Mouse (Mus musculus): ENCODE results near the gene Tceal7.
"Not testable (repeated sequence)": the region's sequence is repeated elsewhere in the genome, so short reads cannot be mapped to it uniquely, and the experiment has no call there.

Tceal7 gene

DNA sequence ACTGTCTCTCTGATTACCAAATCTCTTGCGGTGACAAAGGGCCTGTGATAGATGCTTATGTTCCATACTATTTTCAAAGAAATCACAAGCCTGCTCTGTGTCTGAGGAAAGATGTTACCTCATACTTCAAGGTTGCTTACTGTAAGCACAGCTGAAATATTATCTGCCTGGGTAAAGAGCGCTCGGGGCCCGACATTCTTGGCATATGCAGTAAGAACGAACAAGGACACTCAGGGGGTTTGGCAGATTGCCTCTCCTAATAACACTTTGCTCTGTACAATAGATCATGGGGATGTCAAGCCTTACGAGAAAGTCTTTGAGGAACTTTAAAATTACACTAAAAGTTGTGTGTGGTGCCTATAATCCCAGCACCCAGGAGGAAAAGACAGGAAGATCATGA lies 34.2 kb downstream of the Tceal7 start:
- DNase-seq (ENCODE audit: low spot score in 2 of 2): no peak

DNA sequence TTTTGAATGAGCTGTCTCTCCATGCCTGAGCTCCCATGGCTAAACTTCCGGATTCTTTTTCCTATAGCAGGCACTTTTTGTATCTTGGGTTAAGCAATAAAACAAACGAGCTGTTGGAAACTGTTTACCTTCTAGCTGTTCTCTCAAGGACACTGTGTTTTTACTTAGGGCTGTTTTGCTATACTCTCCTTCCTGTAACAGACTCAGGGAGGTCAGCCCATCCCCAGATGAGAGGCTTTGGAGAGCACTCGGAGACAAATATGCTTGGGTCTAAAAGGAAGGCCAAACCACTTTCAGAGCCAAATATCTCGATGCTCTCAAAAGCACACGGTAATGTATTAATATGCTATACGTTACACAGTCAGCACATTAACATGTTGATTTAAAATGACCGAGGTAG lies 35.1 kb downstream of the Tceal7 start:
- DNase-seq (ENCODE audit: low spot score in 2 of 2): no peak

DNA sequence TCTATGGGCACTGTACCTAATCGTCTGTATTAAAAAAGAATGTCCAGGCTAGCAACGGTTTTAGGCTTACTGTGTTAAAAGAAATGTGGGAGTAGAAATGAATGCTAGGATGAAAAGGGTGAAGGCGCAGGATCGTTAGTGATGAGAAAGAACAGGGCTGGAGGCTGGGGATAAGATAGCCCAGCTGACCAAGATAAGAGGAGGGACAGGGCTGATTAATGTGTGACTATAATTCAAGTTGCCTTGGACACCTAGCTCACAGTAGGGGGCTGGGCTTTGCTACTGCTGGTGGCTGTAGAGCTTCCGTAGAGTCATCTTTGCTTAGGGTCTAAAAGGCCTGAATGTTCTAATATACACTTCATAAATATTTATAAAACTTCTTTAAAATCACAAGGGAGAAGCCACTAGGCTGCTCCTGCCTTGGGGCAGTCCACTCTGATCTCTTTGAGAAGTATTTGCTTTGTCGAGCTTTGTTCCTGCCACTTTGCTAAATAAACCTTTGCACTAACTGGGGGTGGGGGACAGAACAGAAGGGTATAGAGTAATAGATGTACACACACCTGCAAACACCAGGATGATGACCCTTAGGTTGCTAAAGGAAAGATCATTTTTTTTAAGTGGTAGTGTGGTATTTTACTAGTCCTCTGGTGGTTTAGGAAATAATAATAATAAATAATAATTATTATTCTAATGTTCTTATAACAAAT lies 37.6 kb downstream of the Tceal7 start:
- DNase-seq (ENCODE audit: low spot score in 2 of 2): no peak

DNA sequence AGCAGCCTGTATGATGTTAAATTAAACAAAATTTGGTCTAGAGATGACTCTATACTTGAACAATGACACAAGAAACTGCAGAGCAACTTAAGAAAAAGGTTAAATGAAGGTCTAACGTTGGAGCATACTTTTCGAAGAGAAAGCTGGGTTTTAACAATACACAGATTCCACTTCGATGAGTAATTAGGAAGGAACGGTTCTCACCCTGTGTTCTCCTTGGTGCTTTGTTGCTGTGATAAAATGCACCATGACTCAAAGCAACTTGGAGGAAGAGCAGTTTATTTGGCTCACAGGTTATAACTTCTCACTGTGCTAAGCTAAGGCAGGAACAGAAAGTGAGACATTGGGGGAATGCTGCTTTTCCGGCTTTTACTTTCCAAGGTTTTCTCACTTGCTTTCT lies 53.1 kb downstream of the Tceal7 start:
- no peak for DNase-seq (ENCODE audit: low spot score in 2 of 2)

DNA sequence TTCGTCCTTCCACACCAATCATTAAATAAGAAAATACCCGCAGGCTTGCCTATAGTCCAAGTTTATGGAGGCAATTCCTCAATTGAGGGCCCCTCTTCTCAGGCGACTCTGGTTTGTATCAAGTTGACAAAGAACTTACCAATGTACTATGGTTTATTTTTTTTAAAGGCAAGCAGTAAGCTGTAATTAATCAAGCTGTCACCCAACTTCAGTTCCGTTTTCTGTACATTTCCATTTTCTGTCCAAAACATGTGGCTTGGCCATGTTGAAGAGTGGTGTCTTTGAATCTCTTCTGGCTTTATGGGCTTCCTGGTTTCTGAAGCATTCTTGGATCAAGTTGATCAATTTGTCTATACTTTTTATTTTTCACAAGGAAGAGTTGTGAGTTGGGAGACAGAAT lies 53.6 kb downstream of the Tceal7 start:
- DNase-seq (ENCODE audit: low spot score in 2 of 2): no peak

DNA sequence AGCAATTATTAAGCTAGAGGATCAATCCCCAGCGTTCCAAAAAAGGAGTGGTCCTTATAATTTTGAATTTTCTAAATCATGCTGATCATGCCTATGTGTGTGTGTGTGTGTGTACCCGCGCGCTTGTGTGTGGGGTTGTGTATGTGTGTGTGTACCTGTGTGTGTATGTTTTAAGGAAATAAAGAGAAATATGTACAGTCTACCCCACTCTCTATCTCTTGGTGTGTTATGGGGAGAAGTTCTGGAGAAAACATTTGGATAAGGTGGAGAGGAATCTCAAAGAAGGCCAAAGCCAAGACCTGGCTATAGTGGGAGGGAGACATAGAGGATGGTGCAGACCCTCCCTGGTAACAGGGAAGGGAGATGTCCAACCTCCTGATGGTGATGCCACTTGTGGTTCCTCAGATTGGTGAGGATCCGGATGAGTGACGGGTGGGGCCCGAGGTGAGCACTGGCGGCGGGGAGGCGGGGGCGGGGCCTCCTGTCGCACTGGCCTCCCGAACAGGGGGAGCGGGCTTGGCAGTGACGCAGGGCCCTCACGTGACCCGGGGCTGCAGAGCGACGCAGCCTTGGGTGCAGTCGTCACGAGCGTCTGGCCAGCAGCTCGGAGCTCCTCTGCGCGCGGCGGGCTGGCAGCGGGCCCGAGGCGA lies 55.3 kb downstream of the Tceal7 start, which contains the start of gene Bex3:
Gene Bex3, plus strand, starts transcription at position 511 of the 650 bp plus-strand sequence.
- DNase-seq (ENCODE audit: low spot score in 2 of 2): peak; percentile 49 to 57

DNA sequence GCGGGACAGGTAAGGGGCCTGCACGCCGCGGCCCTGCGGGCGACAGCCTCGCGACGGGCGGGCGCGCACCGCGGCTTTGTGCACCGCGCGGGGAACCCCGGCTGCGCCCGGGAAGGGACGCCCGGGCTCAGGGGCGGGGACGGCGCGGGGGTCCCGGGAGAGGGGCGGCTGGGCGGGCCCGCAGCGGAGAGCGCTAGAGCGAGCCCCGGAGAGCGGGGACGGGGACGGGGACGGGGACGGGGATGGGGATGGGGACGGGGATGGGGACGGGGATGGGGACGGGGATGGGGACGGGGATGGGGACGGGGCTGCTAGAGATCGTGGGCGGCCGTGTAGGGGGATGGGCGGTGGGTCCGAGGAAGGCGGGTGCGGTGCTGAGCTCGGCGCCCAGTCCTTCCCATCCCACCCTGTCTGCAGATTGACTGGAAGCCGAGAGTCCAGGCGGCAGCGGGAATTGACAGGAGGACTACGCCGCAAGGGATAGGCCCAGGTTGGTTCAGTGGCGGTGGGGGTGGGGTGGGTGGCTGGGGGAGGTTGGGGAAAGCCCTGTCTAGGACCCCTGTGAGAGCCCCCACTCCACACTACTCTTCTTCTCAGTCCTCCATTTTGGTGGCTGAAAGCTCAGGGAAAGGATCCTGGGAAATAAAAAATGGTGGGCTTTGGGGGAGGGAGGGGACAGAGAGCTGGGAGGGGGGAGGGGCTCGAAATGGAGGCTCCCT lies 56.0 kb downstream of the Tceal7 start:
- DNase-seq (ENCODE audit: low spot score in 2 of 2): not testable (repeated sequence)

DNA sequence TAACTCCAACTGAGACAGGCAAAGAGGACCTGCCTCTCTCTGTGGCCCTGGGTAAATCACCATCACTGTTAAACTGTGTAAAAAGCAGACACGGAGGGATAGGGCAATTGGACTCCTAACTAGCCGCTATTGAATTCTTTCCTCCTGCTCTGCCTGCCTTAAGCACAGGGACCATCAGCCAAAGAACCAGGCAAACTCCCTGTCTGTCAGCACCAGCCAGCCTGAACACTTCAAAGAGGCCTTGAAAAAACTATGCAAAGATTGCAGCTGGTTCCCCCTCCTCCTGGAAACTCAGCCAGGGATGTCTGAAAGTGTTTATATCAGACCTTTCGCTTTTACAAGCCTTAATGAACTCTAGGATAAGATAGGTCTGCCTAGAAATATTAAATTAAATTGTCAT lies 60.0 kb downstream of the Tceal7 start:
- no peak for DNase-seq (ENCODE audit: low spot score in 2 of 2)

DNA sequence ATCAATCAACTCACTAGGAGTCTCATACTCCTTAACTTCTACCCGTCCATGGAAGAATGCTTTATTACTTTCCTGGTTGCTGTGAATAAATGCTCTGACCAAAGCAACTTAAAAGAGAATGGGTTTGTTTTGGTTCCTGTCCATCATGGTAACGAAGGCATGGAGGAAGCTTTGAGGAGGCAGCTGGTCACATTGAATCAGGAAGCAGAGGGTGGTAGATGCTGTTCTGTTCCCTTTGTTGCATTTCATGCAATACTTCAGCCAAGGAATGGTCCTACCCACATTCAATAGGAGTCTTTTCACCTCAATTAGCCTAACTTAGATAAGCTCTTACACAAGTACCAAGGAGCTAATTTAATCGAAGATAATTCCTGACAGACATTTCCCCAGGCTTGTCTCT lies 60.8 kb downstream of the Tceal7 start:
- DNase-seq (ENCODE audit: low spot score in 2 of 2): no peak
